Mouse (Mus musculus): Measurements from ENCODE around the gene Kptn.

DNA sequence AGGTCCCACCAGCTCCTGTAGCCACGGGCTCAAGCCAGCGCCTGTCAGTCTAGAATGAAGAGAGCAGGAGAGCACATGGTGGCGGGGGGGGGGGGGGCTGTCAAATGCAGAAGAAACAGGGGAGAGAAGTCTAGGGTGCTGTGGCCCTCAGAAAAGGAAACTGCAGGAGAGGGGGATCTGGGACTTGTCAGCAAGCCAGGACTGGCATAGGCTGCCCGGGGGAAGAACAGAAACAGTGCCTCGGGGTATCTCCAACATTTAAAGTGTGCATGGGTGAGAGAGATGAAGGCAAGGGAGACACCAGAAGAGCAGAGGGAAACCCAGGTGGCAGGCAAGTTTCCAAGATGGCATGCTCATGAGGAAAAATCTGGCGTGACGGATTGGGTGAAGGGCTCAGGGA, 42.3 kb downstream of the Kptn start:
- TF ChIP-seq CTCF (IDR thresholded peaks at IDR 0.05; ENCODE audit: borderline replicate concordance, insufficient read depth, low read depth, low read length) (no peak), POLR2A (IDR thresholded peaks at IDR 0.05; ENCODE audit: borderline replicate concordance, insufficient read depth, low read length) (no peak)

Data from cerebellum, adult 2 months (tissue).